ENCODE assay signal across 21 mouse cellular contexts in the genomic region with DNA sequence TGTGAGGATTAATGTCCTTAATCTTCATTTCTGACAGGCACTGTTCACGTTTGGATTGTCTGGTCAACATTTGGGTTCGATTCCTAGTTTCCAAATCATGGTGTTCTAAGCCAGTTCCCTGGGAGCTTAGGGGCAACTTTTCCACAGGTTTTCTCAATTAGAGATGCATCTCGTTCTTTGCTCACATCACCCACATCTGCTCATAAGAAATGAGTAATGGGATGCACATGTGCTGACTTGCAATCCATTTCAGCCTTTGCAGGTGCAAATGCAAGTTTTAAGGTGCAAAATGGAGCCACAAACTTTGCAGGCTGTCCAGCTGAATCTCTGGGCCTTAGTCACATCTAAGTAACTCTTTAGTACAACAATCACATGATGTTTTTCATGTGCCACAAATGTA.
DNase-seq lines count a peak whose midpoint lies in the region; ATAC-seq lines count a peak whose summit lies in the region.
"Had no signal": no experiment of that assay in that cellular context is flagged by ENCODE, and none has a peak within 500 bp of the region (broad histone marks: within the 10 kb centered on the region; RNA-seq: fewer than 3 reads in every experiment).

No protein-coding gene starts in this region.

- H3K9me3 ChIP-seq in embryonic facial prominence, embryonic 11.5 days (replicated peaks; ENCODE audit: control insufficient read depth, low read length) = no peaks in the 10 kb centered on the region
- H3K9me3 ChIP-seq in limb, embryonic 10.5 days (replicated peaks) = no peaks in the 10 kb centered on the region
- H3K9me3 ChIP-seq in kidney, embryonic 15.5 days (replicated peaks) = no peaks in the 10 kb centered on the region
- H3K9me3 ChIP-seq: embryonic facial prominence, embryonic 13.5 days; forebrain, embryonic 13.5 days; heart, embryonic 10.5 days had no signal

- no peaks in the 10 kb centered on the region for H3K27me3 ChIP-seq in embryonic facial prominence, embryonic 11.5 days (ENCODE audit: control insufficient read depth, insufficient read depth, low read length)
- no peaks in the 10 kb centered on the region for H3K27me3 ChIP-seq in limb, embryonic 10.5 days (ENCODE audit: low read depth, poor library complexity, severe bottlenecking)
- H3K27me3 ChIP-seq in kidney, embryonic 15.5 days = no peaks in the 10 kb centered on the region
- H3K27me3 ChIP-seq: CH12.LX; embryonic facial prominence, embryonic 13.5 days; forebrain, embryonic 13.5 days had no signal

- no peaks in the 10 kb centered on the region for H3K4me1 ChIP-seq in embryonic facial prominence, embryonic 11.5 days (ENCODE audit: control insufficient read depth, insufficient read depth, low read length)
- peaks cover 5% of the 10 kb centered on the region; the same call in 1 of the 2 replicates for H3K4me1 ChIP-seq in limb, embryonic 10.5 days
- H3K4me1 ChIP-seq in kidney, embryonic 15.5 days = no peaks in the 10 kb centered on the region
- H3K4me1 ChIP-seq: embryonic facial prominence, embryonic 13.5 days; forebrain, embryonic 13.5 days; heart, embryonic 10.5 days had no signal

- DNase-seq in embryo, embryonic 11 days = peak; percentile 40
- peak; percentile 69 for DNase-seq in embryonic facial prominence, embryonic 11.5 days (ENCODE audit: low spot score)
- peak; percentile 36 for DNase-seq in limb, embryonic 10.5 days (ENCODE audit: low spot score)
- no peak for DNase-seq in frontal cortex, adult 2 months (ENCODE audit: extremely low spot score in 1 of 2, low spot score in 1 of 2)
- DNase-seq in urinary bladder, postnatal 10 days (ENCODE audit: low spot score) = no peak
- DNase-seq: adrenal gland, postnatal 25 days; cerebellum, adult 18-20 months; cerebellum, adult 9-11 months; forebrain, postnatal 0 days; gastrocnemius, postnatal 10 days; heart, adult 18-20 months; heart, postnatal 10 days had no signal

- H3K4me3 ChIP-seq in embryonic facial prominence, embryonic 11.5 days (ENCODE audit: low read depth, low read length) = no peak overlapping the region
- no peak overlapping the region for H3K4me3 ChIP-seq in limb, embryonic 10.5 days
- no peak overlapping the region for H3K4me3 ChIP-seq in kidney, embryonic 15.5 days (replicated peaks)
- H3K4me3 ChIP-seq: embryonic facial prominence, embryonic 13.5 days; forebrain, embryonic 13.5 days; heart, embryonic 10.5 days had no signal

- no peaks in the 10 kb centered on the region for H3K36me3 ChIP-seq in embryonic facial prominence, embryonic 11.5 days (replicated peaks; ENCODE audit: control insufficient read depth, insufficient read depth, low read depth, low read length)
- H3K36me3 ChIP-seq in limb, embryonic 10.5 days = no peaks in the 10 kb centered on the region
- no peaks in the 10 kb centered on the region for H3K36me3 ChIP-seq in kidney, embryonic 15.5 days
- H3K36me3 ChIP-seq: embryonic facial prominence, embryonic 13.5 days; heart, embryonic 10.5 days had no signal

- no peak for ATAC-seq in embryonic facial prominence, embryonic 11.5 days (replicated peaks; ENCODE audit: insufficient number of reproducible peaks, low FRiP score, low TSS enrichment, low read depth)
- no peak for ATAC-seq in kidney, embryonic 15.5 days (replicated peaks; ENCODE audit: low FRiP score)
- ATAC-seq: activated CD4-positive, CD25-positive, alpha-beta regulatory T cell, adult 4 months; forebrain, embryonic 13.5 days; forebrain, postnatal 0 days; intestine, embryonic 16.5 days; Patski had no signal

- WGBS in embryonic facial prominence, embryonic 11.5 days = 33% methylated on average over 3 of the region's 3 CpGs
- WGBS in limb, embryonic 10.5 days = 35% methylated on average over 3 of the region's 3 CpGs
- WGBS in kidney, embryonic 15.5 days = 66% methylated on average over 3 of the region's 3 CpGs

- no peak overlapping the region for H3K9ac ChIP-seq in embryonic facial prominence, embryonic 11.5 days (replicated peaks; ENCODE audit: low read length)
- no peak overlapping the region for H3K9ac ChIP-seq in kidney, embryonic 15.5 days
- H3K9ac ChIP-seq: embryonic facial prominence, embryonic 13.5 days; forebrain, embryonic 13.5 days; forebrain, postnatal 0 days; hindbrain, embryonic 14.5 days had no signal

- H3K4me2 ChIP-seq in embryonic facial prominence, embryonic 11.5 days (ENCODE audit: low read depth, low read length) = no peak overlapping the region
- H3K4me2 ChIP-seq in kidney, embryonic 15.5 days = no peak overlapping the region
- H3K4me2 ChIP-seq: embryonic facial prominence, embryonic 13.5 days; forebrain, embryonic 13.5 days; hindbrain, embryonic 14.5 days had no signal

- H3K27ac ChIP-seq in embryonic facial prominence, embryonic 11.5 days (replicated peaks; ENCODE audit: low read depth, low read length) = no peak overlapping the region
- H3K27ac ChIP-seq in limb, embryonic 10.5 days = no peak overlapping the region
- no peak overlapping the region for H3K27ac ChIP-seq in kidney, embryonic 15.5 days
- H3K27ac ChIP-seq: embryonic facial prominence, embryonic 13.5 days; forebrain, embryonic 13.5 days; heart, embryonic 10.5 days; hindbrain, embryonic 14.5 days had no signal

Comparison
In these comparisons a context has a peak if more than half of its experiments do, and no peak if none do; other contexts are left out.
1. DNase-seq: peak in embryo, embryonic 11 days (single experiment), embryonic facial prominence, embryonic 11.5 days (single experiment) and limb, embryonic 10.5 days (single experiment); none in frontal cortex, adult 2 months (0 of 2) and urinary bladder, postnatal 10 days (single experiment).